Mouse (Mus musculus): ENCODE data around the gene Inhbc.

DNA sequence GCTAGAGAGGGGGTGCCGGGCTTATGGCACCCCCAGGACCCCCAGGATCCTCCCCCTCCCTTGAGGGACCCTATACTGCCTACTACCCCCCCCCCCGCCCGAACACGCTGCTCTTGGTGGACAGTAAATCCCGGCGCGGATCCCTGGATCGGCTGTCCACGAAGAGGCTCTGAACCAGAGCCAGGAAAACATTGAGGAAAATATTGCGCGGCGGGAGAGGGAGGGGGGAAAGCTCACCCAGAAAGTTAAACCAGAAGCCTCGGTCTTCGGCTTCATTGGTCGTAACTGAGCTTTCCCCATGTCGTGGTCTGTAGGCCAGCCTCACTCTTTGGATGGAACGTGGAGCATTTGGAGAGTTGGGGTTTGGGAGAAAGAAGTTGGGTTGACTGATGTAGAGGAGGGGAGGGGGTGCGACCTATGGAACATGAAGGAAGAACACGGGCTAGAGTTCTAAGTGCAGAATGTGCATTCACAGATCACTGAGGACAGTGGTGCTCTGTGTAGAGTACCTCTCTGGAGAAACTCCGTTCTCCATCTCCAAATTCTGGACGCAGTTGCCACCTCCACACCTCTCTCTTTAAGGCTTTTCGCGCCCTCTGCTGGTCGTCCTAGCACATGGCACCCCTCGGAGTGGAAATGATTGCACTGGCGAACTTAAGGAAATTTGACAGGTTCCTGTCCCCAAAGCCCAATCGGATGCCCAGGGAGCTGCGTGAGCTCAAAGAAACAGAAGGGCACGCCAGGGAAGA is 28.2 kb downstream of the Inhbc start, which contains the start of gene Gli1:
- TF ChIP-seq POLR2A (IDR thresholded peaks at IDR 0.05; ENCODE audit: insufficient read depth, low read length) (no peak), EP300 (IDR thresholded peaks at IDR 0.05; ENCODE audit: insufficient read depth, low read depth, low read length) (peak; percentile 32; the same call in 1 of the 2 replicates)

Measured in ES-Bruce4 (cell line).